Mouse (Mus musculus) hindbrain, embryonic 16.5 days (tissue): ENCODE data around the gene Gm32802. TPM values are rescaled to one million over a fixed set of nuclear protein-coding genes. Genes with fewer than 3 reads are reported as not detected.
"Not testable (repeated sequence)": the region's sequence is repeated elsewhere in the genome, so short reads cannot be mapped to it uniquely, and the experiment has no call there.

ENCODE experiments used
- ATAC-seq: fragments of 200-750 bp; cut with Nextera tagmentation; 2 replicates; pipeline ENCODE4 v1.8.0; 2017; ENCODE audit warnings: moderate TSS enrichment, moderate library complexity
- H3K27ac ChIP-seq: fragments of 300-500 bp; sonication (generic); 2 replicates; pipeline ENCODE4 v1.5.1; 2014; ENCODE audit warnings: low read depth, mild to moderate bottlenecking, control low read depth, low read length, moderate library complexity
- H3K27me3 ChIP-seq: fragments of 300-500 bp; sonication (generic); replicated peaks from 2 replicates; pipeline ENCODE4 v1.6.1; 2014; ENCODE audit warnings: low read length; ENCODE audit not compliant: control insufficient read depth, insufficient read depth
- H3K36me3 ChIP-seq: fragments of 300-500 bp; sonication (generic); 2 replicates; pipeline ENCODE4 v1.6.1; 2014; ENCODE audit warnings: mild to moderate bottlenecking, low read length, moderate library complexity, mixed read lengths; ENCODE audit not compliant: control insufficient read depth, insufficient read depth
- H3K4me1 ChIP-seq: fragments of 300-500 bp; sonication (generic); 2 replicates; pipeline ENCODE4 v1.6.1; 2014; ENCODE audit warnings: low read depth, low read length; ENCODE audit not compliant: control insufficient read depth, insufficient read depth
- H3K4me2 ChIP-seq: fragments of 300-500 bp; sonication (generic); 2 replicates; pipeline ENCODE4 v1.6.1; 2014; ENCODE audit warnings: mild to moderate bottlenecking, low read length, control low read depth, moderate library complexity
- H3K4me3 ChIP-seq: fragments of 300-500 bp; sonication (generic); 2 replicates; pipeline ENCODE4 v1.5.1; 2014; ENCODE audit warnings: mild to moderate bottlenecking, low read length, control low read depth, moderate library complexity
- H3K9ac ChIP-seq: fragments of 300-500 bp; sonication (generic); 2 replicates; pipeline ENCODE4 v1.6.1; 2014; ENCODE audit warnings: low read depth, mild to moderate bottlenecking, control low read depth, low read length, moderate library complexity
- H3K9me3 ChIP-seq: fragments of 300-500 bp; sonication (generic); 2 replicates; pipeline ENCODE4 v1.6.1; 2014; ENCODE audit warnings: mild to moderate bottlenecking, low read length, moderate library complexity; ENCODE audit not compliant: control insufficient read depth
- WGBS: fragments of 180-500 bp; shearing (Covaris S2); extraction: QIAGEN DNeasy Blood & Tissue Kit; methylation state at CpG from one replicate; pipeline ENCODE4 v1.1.7; 2014; 5-methylcytosine and 5-hydroxymethylcytosine counted together
- polyA plus RNA-seq: library from polyadenylated mRNA; unstranded; fragments of >200 nt; fragmentation: Nextera tagmentation; extraction: Ambion mirVana; gene quantifications from 2 replicates; pipeline ENCODE4 v1.2.1, GENCODE M21; 2015

Gm32802 gene
- polyA plus RNA-seq, result 0.19 and 0.23 TPM in 2 replicates

DNA sequence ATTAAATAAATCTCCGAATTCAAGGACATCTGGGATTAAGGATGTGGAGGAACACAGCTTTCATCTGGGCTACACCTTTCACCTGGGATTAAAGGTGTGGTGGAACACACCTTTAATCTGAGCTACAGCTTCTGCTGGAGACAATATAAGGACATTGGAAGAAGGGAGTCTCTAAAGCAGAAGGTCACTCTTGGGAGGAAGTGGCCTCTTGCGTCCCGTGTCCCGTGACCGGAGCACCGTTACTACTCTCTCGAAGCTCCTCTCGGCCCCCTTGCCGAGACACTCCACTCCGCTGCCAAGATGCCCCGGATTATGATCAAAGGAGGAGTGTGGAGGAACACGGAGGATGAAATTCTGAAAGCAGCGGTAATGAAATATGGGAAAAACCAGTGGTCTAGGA lies at the start of gene Gm32802:
Gm32802 (plus strand) TSS at position 301 of the 400 bp plus-strand sequence.
- not testable (repeated sequence) for H3K36me3 ChIP-seq, H3K27me3 ChIP-seq, ATAC-seq, H3K4me2 ChIP-seq, H3K27ac ChIP-seq, H3K4me1 ChIP-seq, H3K4me3 ChIP-seq, H3K9ac ChIP-seq, H3K9me3 ChIP-seq
- WGBS, result no CpG with 5 or more reads among the region's 13 CpGs

DNA sequence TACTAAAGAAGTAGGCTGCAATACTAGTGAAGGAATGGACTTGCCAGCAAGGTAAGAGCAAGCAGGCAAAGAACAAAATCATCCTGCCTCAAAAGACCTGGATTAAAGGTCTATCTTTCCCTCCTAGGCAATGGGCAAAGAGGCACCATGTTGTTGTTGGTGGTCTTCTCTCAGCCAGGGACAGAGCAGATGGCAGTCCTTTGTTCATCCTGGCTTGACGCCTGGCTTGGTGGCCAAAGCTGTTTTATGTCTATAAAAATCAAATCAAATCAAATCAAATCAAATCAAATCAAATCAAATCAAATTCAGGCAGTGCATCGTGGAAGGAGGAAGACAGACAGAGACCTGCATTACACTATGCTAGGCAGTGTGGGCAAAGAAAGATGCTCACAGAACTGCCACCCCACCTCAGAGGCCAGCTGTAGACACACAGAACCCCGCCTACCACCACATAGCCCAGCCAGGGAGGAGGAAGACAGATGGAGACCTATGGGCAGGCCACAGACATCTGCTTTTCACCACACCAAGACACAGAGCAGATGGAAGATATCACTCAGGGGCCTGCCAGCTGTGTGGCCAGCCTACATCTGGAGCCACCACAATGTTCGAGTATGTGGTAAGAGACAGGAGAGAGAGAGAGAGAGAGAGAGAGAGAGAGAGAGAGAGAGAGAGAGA lies 42.6 kb upstream of the Gm32802 start:
- H3K36me3 ChIP-seq, H3K4me2 ChIP-seq, H3K27me3 ChIP-seq, H3K4me3 ChIP-seq, H3K4me1 ChIP-seq, H3K27ac ChIP-seq, H3K9ac ChIP-seq, H3K9me3 ChIP-seq: not testable (repeated sequence)
- 66% methylated on average over 2 of the region's 4 CpGs for WGBS
- ATAC-seq, result peak; percentile 58; the same call in 1 of the 2 replicates

DNA sequence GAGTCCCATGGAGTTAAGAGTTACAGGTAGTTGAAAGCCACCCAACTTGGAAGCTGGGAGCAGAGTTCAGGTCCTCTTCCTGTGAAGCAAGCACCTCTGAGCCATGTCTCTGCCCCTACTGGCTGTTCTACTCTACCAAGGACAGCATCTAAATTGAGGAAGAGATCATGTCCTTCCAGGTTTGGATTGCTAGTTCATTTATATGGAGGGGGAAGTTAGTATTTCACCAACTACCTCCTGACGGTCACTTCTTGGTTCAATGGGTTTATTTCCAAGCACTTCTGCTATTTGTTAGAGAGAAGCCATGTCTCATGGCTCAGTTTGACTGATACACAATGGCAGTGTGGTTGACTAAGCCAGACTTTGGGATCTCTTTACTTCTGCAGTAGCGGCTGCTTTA lies 30.9 kb upstream of the Gm32802 start:
- ATAC-seq, result not testable (repeated sequence)

DNA sequence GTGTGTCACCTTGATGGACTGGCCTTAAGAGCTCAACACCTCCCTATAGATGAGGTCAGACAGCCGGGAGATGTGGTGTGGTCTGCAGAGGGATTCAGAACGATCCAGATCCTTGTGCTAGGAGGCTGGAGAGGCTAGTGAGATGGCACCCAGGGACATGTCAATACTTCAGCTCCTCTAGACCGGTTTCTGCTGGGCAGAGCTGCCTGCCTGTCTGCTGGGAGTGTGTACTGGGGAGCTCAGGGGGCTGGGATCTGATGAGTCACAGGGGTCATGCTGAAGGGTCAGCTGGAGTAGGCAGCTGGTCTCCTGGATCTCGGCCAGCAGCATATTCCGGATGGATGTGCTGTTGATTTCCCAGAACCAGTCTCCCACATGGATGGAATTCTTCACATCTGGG lies 25.9 kb upstream of the Gm32802 start:
- not testable (repeated sequence) for H3K27ac ChIP-seq, H3K4me2 ChIP-seq, ATAC-seq, H3K27me3 ChIP-seq, H3K4me3 ChIP-seq, H3K9ac ChIP-seq, H3K9me3 ChIP-seq, H3K36me3 ChIP-seq, H3K4me1 ChIP-seq
- WGBS, result 83% methylated on average over 1 of the region's 5 CpGs

More for the DNA sequence above, 30.9 kb upstream of the Gm32802 start:
- H3K27ac ChIP-seq, H3K4me1 ChIP-seq, H3K27me3 ChIP-seq, H3K4me2 ChIP-seq, H3K9ac ChIP-seq, H3K9me3 ChIP-seq, H3K36me3 ChIP-seq, H3K4me3 ChIP-seq: not testable (repeated sequence)
- 100% methylated on average over 1 of the region's 2 CpGs for WGBS

DNA sequence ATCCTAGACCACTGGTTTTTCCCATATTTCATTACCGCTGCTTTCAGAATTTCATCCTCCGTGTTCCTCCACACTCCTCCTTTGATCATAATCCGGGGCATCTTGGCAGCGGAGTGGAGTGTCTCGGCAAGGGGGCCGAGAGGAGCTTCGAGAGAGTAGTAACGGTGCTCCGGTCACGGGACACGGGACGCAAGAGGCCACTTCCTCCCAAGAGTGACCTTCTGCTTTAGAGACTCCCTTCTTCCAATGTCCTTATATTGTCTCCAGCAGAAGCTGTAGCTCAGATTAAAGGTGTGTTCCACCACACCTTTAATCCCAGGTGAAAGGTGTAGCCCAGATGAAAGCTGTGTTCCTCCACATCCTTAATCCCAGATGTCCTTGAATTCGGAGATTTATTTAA lies 17.8 kb upstream of the Gm32802 start, which contains the start of gene Gm32717:
Gm32717 (minus strand) TSS at position 101 of the 400 bp plus-strand sequence.
- not testable (repeated sequence) for H3K4me1 ChIP-seq, H3K9ac ChIP-seq, H3K36me3 ChIP-seq, H3K4me3 ChIP-seq, ATAC-seq, H3K4me2 ChIP-seq, H3K27me3 ChIP-seq, H3K27ac ChIP-seq, H3K9me3 ChIP-seq
- no CpG with 5 or more reads among the region's 13 CpGs for WGBS

DNA sequence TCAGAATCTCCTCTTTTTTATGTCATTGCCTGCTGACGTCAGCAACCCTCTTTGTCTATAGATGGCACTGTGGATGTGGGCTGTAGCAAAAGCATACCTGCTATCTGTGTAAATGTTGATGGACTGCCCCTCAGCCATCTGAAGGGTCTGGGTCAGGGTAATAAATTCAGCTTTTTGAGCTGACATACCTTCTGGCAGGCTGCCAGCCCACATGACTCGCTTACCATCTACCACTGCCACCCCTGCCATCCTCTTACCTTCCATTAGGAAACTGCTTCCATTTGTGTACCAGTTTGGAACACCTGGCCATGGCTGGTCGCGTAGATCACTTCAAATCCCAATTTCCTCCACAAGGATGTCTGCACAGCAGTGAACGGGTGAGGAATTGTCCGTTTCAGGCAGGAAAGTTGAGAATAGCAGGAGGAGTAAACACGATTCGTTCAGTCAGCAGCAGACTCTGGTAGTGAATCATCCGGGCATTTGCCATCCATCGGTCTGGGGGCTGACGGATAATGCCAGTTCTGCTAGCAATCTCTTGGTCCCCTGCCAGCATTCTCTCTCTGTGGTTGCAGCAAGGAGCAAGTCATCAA lies 9.4 kb upstream of the Gm32802 start:
- H3K27me3 ChIP-seq, H3K27ac ChIP-seq, ATAC-seq, H3K9ac ChIP-seq, H3K4me3 ChIP-seq, H3K9me3 ChIP-seq, H3K4me1 ChIP-seq, H3K36me3 ChIP-seq: not testable (repeated sequence)
- H3K4me2 ChIP-seq, result peak overlapping the region; percentile 12; the same call in 1 of the 2 replicates
- 58% methylated on average over 11 of the region's 11 CpGs for WGBS

DNA sequence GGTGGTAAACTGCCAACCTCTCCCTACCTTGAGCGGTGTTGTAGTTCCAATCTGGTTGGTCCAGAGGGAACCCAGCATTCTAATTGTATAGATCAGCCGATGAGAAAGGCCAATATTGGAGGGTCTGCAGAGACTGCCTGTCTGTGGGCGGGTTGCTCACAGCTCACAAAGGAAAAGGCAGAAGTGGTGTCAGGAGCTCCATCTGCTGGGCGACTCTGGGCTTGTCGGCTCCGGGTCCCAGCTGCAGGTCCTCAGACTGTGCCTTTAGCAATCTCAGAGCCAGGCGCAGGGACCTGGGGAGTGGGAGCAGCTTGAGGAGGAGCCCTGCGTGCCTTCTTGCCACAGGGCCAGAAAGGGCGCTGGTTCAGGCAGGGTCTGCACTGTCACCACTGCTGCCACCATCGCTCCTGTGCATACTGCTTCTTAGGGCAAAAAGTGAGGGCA lies 7.6 kb upstream of the Gm32802 start:
- peak; percentile 83 for ATAC-seq
- H3K4me2 ChIP-seq, result peak overlapping the region; percentile 27
- no peak overlapping the region for H3K4me3 ChIP-seq
- peak overlapping the region; percentile 11; the same call in 1 of the 2 replicates for H3K9ac ChIP-seq
- 25% methylated on average over 10 of the region's 10 CpGs for WGBS
- H3K27ac ChIP-seq, result no peak overlapping the region
- no peaks in the 10 kb centered on the region for H3K36me3 ChIP-seq
- no peaks in the 10 kb centered on the region for H3K27me3 ChIP-seq
- H3K4me1 ChIP-seq, result no peaks in the 10 kb centered on the region
- H3K9me3 ChIP-seq, result no peaks in the 10 kb centered on the region

DNA sequence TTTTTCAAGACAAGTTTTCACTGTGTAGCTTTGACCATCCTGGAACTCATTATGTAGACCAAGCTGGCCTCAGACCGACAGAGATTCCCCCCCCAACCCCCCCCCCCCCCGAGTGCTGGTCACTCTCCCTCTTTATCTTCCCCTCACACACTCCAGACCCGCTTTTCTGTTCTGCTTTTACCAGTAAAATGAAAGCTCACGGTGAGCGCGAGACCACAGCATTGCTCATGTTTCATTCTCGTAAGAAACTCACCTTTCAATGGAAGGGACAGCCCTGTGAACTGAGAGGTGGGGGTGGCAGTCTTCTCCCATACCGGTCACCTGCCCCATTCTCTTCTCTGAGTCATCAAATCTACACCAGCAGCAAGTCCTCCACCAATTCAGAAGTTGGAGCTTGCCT lies 10.3 kb downstream of the Gm32802 start:
- not testable (repeated sequence) for H3K4me2 ChIP-seq, ATAC-seq, H3K4me1 ChIP-seq, H3K27ac ChIP-seq, H3K36me3 ChIP-seq, H3K27me3 ChIP-seq, H3K9me3 ChIP-seq, H3K4me3 ChIP-seq, H3K9ac ChIP-seq
- WGBS, result 86% methylated on average over 1 of the region's 8 CpGs

DNA sequence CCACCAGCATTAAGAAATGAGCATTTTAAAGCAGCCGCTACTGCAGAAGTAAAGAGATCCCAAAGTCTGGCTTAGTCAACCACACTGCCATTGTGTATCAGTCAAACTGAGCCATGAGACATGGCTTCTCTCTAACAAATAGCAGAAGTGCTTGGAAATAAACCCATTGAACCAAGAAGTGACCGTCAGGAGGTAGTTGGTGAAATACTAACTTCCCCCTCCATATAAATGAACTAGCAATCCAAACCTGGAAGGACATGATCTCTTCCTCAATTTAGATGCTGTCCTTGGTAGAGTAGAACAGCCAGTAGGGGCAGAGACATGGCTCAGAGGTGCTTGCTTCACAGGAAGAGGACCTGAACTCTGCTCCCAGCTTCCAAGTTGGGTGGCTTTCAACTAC lies 12.9 kb downstream of the Gm32802 start:
- WGBS, result no CpG with 5 or more reads among the region's 2 CpGs
- H3K9me3 ChIP-seq, H3K4me3 ChIP-seq, H3K27me3 ChIP-seq, H3K9ac ChIP-seq, H3K36me3 ChIP-seq, ATAC-seq, H3K27ac ChIP-seq, H3K4me1 ChIP-seq, H3K4me2 ChIP-seq: not testable (repeated sequence)
